Mouse (Mus musculus) C2C12 (cell line): ENCODE measurements at regions not wholly inside any gene's neighbourhood (a gene's known extent, or its start where the extent isn't known, plus 50 kb on each side); places are given as distances from the start of the nearest gene placed in this dataset.
"Not testable (repeated sequence)": the region's sequence is repeated elsewhere in the genome, so short reads cannot be mapped to it uniquely, and the experiment has no call there.

ENCODE experiments used
- CTCF ChIP-seq: IDR thresholded peaks from one replicate; pipeline ENCODE4 v1.5.1; 2011; ENCODE audit not compliant: control insufficient read depth, insufficient read depth, insufficient read length
- MAX ChIP-seq: IDR thresholded peaks from one replicate; pipeline ENCODE4 v1.6.1; 2011; ENCODE audit warnings: mild to moderate bottlenecking, control low read depth
- USF1 ChIP-seq: IDR thresholded peaks from one replicate; pipeline ENCODE4 v1.6.1; 2011; ENCODE audit warnings: low read depth, mild to moderate bottlenecking, control low read depth, moderate library complexity

DNA sequence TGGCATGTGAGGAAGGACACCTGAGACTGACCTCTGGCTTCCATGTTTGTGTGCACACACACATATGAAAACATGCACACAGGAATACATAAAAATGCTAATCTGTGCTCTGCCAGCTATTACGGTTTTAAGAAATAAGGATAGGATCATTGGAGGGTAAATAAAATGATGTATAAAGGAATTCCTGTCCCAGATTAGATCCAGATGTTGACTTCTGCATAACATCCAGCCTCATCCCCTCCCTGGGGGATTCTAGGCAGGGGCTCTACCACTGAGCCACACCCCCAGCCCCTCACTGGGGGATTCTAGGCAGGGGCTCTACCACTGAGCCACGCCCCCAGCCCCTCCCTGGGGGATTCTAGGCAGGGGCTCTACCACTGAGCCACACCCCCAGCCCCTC is 56.6 kb upstream of the Castor2 start:
- not testable (repeated sequence) for TF ChIP-seq CTCF, MAX, USF1
